Comparison of ENCODE assay signal across 26 mouse cellular contexts in genomic region chr17:84228223-84228622, GRCm38 (mm10). TPM values are rescaled to one million over a fixed set of nuclear protein-coding genes. Genes with fewer than 3 reads are reported as not detected.
DNase-seq lines count a peak whose midpoint lies in the region; ATAC-seq and TF ChIP-seq lines count a peak whose summit lies in the region.
"Had no signal": no experiment of that assay in that cellular context is flagged by ENCODE, and none has a peak within 500 bp of the region (broad histone marks: within the 10 kb centered on the region; RNA-seq: fewer than 3 reads in every experiment).

No protein-coding gene starts in this region.

- no peak for TF ChIP-seq POLR2A in thymus, adult 2 months (IDR thresholded peaks at IDR 0.05; ENCODE audit: control insufficient read depth, extremely low read depth, insufficient read depth, low read length, poor library complexity)

- no peak for TF ChIP-seq EP300 in liver, postnatal 0 days (IDR thresholded peaks at IDR 0.05; ENCODE audit: low read depth)

- H3K27ac ChIP-seq in kidney, embryonic 15.5 days: no peak overlapping the region
- H3K27ac ChIP-seq in kidney, postnatal 0 days: no peak overlapping the region
- H3K27ac ChIP-seq in liver, postnatal 0 days (ENCODE audit: low read depth): 0 out of 2 replicates have a peak overlapping the region, but pooled peaks have one; percentile 2
- no peak overlapping the region for H3K27ac ChIP-seq in thymus, adult 2 months (ENCODE audit: control insufficient read depth, insufficient read depth, low read length)
- H3K27ac ChIP-seq: forebrain, embryonic 10.5 days; forebrain, embryonic 13.5 days; heart, adult 2 months; heart, embryonic 10.5 days; heart, embryonic 13.5 days had no signal

- no peak overlapping the region for H3K9ac ChIP-seq in kidney, embryonic 15.5 days
- no peak overlapping the region for H3K9ac ChIP-seq in kidney, postnatal 0 days (ENCODE audit: low read depth, low read length)
- H3K9ac ChIP-seq in liver, postnatal 0 days (replicated peaks): no peak overlapping the region
- H3K9ac ChIP-seq: forebrain, embryonic 13.5 days; heart, embryonic 13.5 days had no signal

- H3K36me3 ChIP-seq in kidney, embryonic 15.5 days: peaks cover 50% of the 10 kb centered on the region
- no peaks in the 10 kb centered on the region for H3K36me3 ChIP-seq in kidney, postnatal 0 days (ENCODE audit: insufficient read depth, low read length)
- 0 out of 2 replicates have a peak, but pooled peaks cover 4% of the 10 kb centered on the region for H3K36me3 ChIP-seq in liver, postnatal 0 days (replicated peaks; ENCODE audit: insufficient read depth, low read length)
- H3K36me3 ChIP-seq in thymus, adult 2 months (ENCODE audit: control insufficient read depth, insufficient read depth, low read length): peaks cover 30% of the 10 kb centered on the region

- no peaks in the 10 kb centered on the region for H3K9me3 ChIP-seq in kidney, embryonic 15.5 days (replicated peaks)
- no peaks in the 10 kb centered on the region for H3K9me3 ChIP-seq in kidney, postnatal 0 days (replicated peaks; ENCODE audit: low read length)
- H3K9me3 ChIP-seq in liver, postnatal 0 days (ENCODE audit: low read length): no peaks in the 10 kb centered on the region
- H3K9me3 ChIP-seq: forebrain, embryonic 10.5 days; forebrain, embryonic 13.5 days; G1E; heart, embryonic 10.5 days; heart, embryonic 13.5 days had no signal

- H3K4me1 ChIP-seq in kidney, embryonic 15.5 days: peaks cover 30% of the 10 kb centered on the region
- H3K4me1 ChIP-seq in kidney, postnatal 0 days (replicated peaks; ENCODE audit: insufficient read depth, low read length): peaks cover 14% of the 10 kb centered on the region; the same call in 1 of the 2 replicates
- peaks cover 32% of the 10 kb centered on the region for H3K4me1 ChIP-seq in liver, postnatal 0 days (ENCODE audit: insufficient read depth)
- peaks cover 12% of the 10 kb centered on the region for H3K4me1 ChIP-seq in thymus, adult 2 months (replicated peaks; ENCODE audit: control insufficient read depth, insufficient read depth, low read length)
- H3K4me1 ChIP-seq: forebrain, embryonic 13.5 days had no signal

- no peak for ATAC-seq in kidney, embryonic 15.5 days (replicated peaks; ENCODE audit: low FRiP score)
- ATAC-seq in kidney, postnatal 0 days (replicated peaks; ENCODE audit: low FRiP score, low read depth): peak; percentile 55
- peak; percentile 53 for ATAC-seq in liver, postnatal 0 days
- ATAC-seq: forebrain, embryonic 13.5 days; forebrain, embryonic 16.5 days; Patski had no signal

- no peaks in the 10 kb centered on the region for H3K27me3 ChIP-seq in kidney, embryonic 15.5 days
- H3K27me3 ChIP-seq in kidney, postnatal 0 days (ENCODE audit: insufficient read depth, low read length): no peaks in the 10 kb centered on the region
- no peaks in the 10 kb centered on the region for H3K27me3 ChIP-seq in liver, postnatal 0 days (ENCODE audit: insufficient read depth, low read length)
- H3K27me3 ChIP-seq in thymus, adult 2 months (ENCODE audit: control insufficient read depth, insufficient read depth, low read length): no peaks in the 10 kb centered on the region; the same call in 1 of the 2 replicates
- H3K27me3 ChIP-seq: CH12.LX; forebrain, embryonic 13.5 days; heart, embryonic 13.5 days; Patski had no signal

- no peak overlapping the region for H3K4me3 ChIP-seq in kidney, embryonic 15.5 days (replicated peaks)
- no peak overlapping the region for H3K4me3 ChIP-seq in kidney, postnatal 0 days (replicated peaks; ENCODE audit: low read depth, low read length)
- H3K4me3 ChIP-seq in liver, postnatal 0 days (ENCODE audit: low read depth, low read length): no peak overlapping the region
- no peak overlapping the region for H3K4me3 ChIP-seq in thymus, adult 2 months (ENCODE audit: control insufficient read depth, insufficient read depth, low read length)
- H3K4me3 ChIP-seq: forebrain, embryonic 10.5 days; forebrain, embryonic 13.5 days; heart, adult 2 months; heart, embryonic 10.5 days; heart, embryonic 13.5 days had no signal

- no peak for TF ChIP-seq CTCF in kidney, postnatal 0 days (IDR thresholded peaks at IDR 0.05; ENCODE audit: low read depth)
- TF ChIP-seq CTCF in liver, postnatal 0 days (IDR thresholded peaks at IDR 0.05; ENCODE audit: low read depth): no peak
- no peak for TF ChIP-seq CTCF in thymus, adult 2 months (IDR thresholded peaks at IDR 0.05; ENCODE audit: borderline replicate concordance, control insufficient read depth, extremely low read depth, insufficient read depth, low read length, poor library complexity)

- H3K4me2 ChIP-seq in kidney, embryonic 15.5 days: no peak overlapping the region
- H3K4me2 ChIP-seq in kidney, postnatal 0 days (ENCODE audit: low read length): no peak overlapping the region
- no peak overlapping the region for H3K4me2 ChIP-seq in liver, postnatal 0 days (ENCODE audit: low read depth, low read length)
- H3K4me2 ChIP-seq: forebrain, embryonic 13.5 days; heart, embryonic 13.5 days had no signal

- DNase-seq in kidney, adult 11 months: peak; percentile 26
- DNase-seq in kidney, postnatal 0 days (ENCODE audit: low spot score): no peak
- DNase-seq in kidney, postnatal 10 days: no peak
- DNase-seq in liver, postnatal 0 days: no peak
- DNase-seq in liver: no peak
- no peak for DNase-seq in thymus, adult 2 months
- DNase-seq: adrenal gland, postnatal 10 days; adrenal gland, postnatal 36 days; B cell, adult 2 months; cerebellum, adult 18-20 months; cerebellum, adult 9-10 months; cerebellum, postnatal 14 days; gastrocnemius, postnatal 10 days; gastrocnemius, postnatal 36 days; heart, adult 2 months; heart, postnatal 14 days; heart, postnatal 4 days had no signal

- WGBS in kidney, embryonic 15.5 days: 61% methylated on average over 2 of the region's 2 CpGs
- 57% methylated on average over 2 of the region's 2 CpGs for WGBS in kidney, postnatal 0 days
- 71% methylated on average over 2 of the region's 2 CpGs for WGBS in liver, postnatal 0 days (ENCODE audit: insufficient replicate concordance)
- 100% methylated on average over 2 of the region's 2 CpGs for whole genome bisulfite sequencing in thymus, adult 2 months

RNA-seq across cellular contexts. Expression of gene Zfp36l2, which starts 40.5 kb away (rescaled TPM):
- polyA plus RNA-seq in kidney, embryonic 15.5 days (2015; fragmentation: Nextera tagmentation; extraction: Ambion mirVana): 13.7 and 14.7 TPM in 2 replicates
- polyA plus RNA-seq in kidney, postnatal 0 days (2015; fragmentation: Nextera tagmentation; extraction: Ambion mirVana): 18.7 and 21.3 TPM in 2 replicates
- polyA plus RNA-seq in liver, postnatal 0 days (2015; fragmentation: Nextera tagmentation; extraction: Ambion mirVana): 7.6 and 7.7 TPM in 2 replicates
- 182 and 287 TPM in 2 replicates for polyA plus RNA-seq in thymus, adult 2 months (2012; rRNA removed)
